Mouse (Mus musculus): ENCODE measurements around the gene Mslnl.

GRCm38 (mm10) chr17:25738861-25739260 lies 3.0 kb downstream of the Mslnl start:
- TF ChIP-seq EP300 (IDR thresholded peaks at IDR 0.05) (no peak), CTCF (IDR thresholded peaks at IDR 0.05) (no peak)
